In the genomic region with DNA sequence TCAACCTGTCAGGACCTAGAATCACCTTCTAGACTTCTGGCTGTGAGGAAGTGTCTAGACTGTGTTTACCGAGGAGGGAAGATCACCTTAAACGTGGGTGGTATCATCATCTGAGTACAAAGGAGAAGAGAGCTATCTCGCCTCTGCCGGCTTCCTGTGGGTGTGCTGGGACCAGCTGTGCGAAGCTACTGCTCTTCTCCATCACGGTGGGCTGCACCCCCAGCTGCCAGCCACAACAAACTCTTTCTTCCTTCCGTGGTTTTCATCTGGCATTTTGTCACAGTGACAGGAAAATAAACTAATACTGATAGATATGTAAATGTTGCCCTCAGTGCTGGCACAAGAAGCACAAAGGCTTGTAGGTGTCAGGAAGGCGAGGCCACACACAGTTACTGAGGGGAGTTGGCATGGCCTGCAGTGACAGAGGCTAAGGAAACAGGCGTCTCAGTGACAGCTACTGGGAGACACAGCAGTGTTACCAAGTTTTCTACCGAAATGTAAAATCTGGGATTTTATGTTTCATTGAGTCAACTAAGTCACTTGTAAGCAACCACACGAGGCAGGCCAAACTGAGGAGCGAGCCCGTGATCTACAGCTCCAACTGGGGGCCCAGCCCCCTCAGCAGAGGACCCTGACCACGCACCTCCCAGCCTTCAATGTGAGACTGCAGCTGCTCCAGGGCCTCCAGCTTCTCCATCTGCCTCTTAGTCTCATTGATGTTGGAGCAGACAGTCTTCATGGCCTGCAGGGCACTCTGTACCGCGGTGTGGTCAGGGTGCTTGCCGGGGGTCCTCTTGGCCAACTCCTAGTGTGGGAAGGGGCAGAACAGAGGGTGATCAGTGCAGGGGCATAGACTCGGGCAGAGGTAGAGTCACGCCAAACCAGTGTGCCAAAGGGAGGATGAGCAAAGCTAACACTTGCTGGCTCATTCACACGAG, we compare ENCODE assay signal across 11 mouse cellular contexts.
DNase-seq lines count a peak whose midpoint lies in the region; ATAC-seq and TF ChIP-seq lines count a peak whose summit lies in the region.
"Had no signal": no experiment of that assay in that cellular context is flagged by ENCODE, and none has a peak within 500 bp of the region (broad histone marks: within the 10 kb centered on the region; RNA-seq: fewer than 3 reads in every experiment).

No protein-coding gene starts in this region.

- H3K27me3 ChIP-seq in liver, embryonic 12.5 days (replicated peaks): no peaks in the 10 kb centered on the region
- peaks cover 73% of the 10 kb centered on the region for H3K27me3 ChIP-seq in megakaryocyte, embryonic 14.5 days (replicated peaks)
- H3K27me3 ChIP-seq in kidney, adult 2 months (replicated peaks; ENCODE audit: control insufficient read depth, insufficient read depth, low read length): no peaks in the 10 kb centered on the region
- H3K27me3 ChIP-seq: hindbrain, embryonic 15.5 days had no signal

- TF ChIP-seq POLR2A in kidney, adult 2 months (IDR thresholded peaks at IDR 0.05; ENCODE audit: low read depth, low read length): no peak

- peaks cover 24% of the 10 kb centered on the region; the same call in 1 of the 2 replicates for H3K36me3 ChIP-seq in liver, embryonic 12.5 days
- peaks cover 23% of the 10 kb centered on the region for H3K36me3 ChIP-seq in megakaryocyte, embryonic 14.5 days (replicated peaks; ENCODE audit: low read length)
- H3K36me3 ChIP-seq in kidney, adult 2 months (ENCODE audit: control insufficient read depth, insufficient read depth, low read length): no peaks in the 10 kb centered on the region
- H3K36me3 ChIP-seq: G1E; hindbrain, embryonic 15.5 days had no signal

- TF ChIP-seq CTCF in kidney, adult 2 months (conservative IDR thresholded peaks at IDR 0.05; ENCODE audit: insufficient read depth, insufficient read length, low read depth, low read length): no peak

- WGBS in liver, embryonic 12.5 days (ENCODE audit: insufficient replicate concordance): 38% methylated on average over 20 of the region's 20 CpGs
- WGBS in kidney, adult 2 months: 79% methylated on average over 20 of the region's 20 CpGs

- DNase-seq in liver: peak; percentile 30
- DNase-seq in thymus, postnatal 36 days: peak; percentile 80 to 92
- no peak for DNase-seq in Muller cell, postnatal 12 days (ENCODE audit: inconsistent ontology term)
- DNase-seq in kidney, adult 2 months: no peak
- DNase-seq in kidney, adult 11 months: no peak
- DNase-seq: cerebellum, postnatal 14 days had no signal

- no peaks in the 10 kb centered on the region for H3K9me3 ChIP-seq in liver, embryonic 12.5 days (replicated peaks)
- H3K9me3 ChIP-seq in megakaryocyte, embryonic 14.5 days: peaks cover 13% of the 10 kb centered on the region
- H3K9me3 ChIP-seq: hindbrain, embryonic 15.5 days had no signal

- ATAC-seq in liver, embryonic 12.5 days: no peak
- peak; percentile 77 to 88 for ATAC-seq in hematopoietic stem cell, adult 5-6 weeks (replicated peaks in 1 of 2; ENCODE audit: insufficient read depth in 1 of 2, low FRiP score in 2 of 2, low TSS enrichment in 1 of 2, low read depth in 1 of 2, poor library complexity in 2 of 2, severe bottlenecking in 2 of 2)

- H3K4me2 ChIP-seq in liver, embryonic 12.5 days: no peak overlapping the region
- H3K4me2 ChIP-seq: hindbrain, embryonic 15.5 days had no signal

- no peak overlapping the region for H3K9ac ChIP-seq in liver, embryonic 12.5 days
- H3K9ac ChIP-seq: hindbrain, embryonic 15.5 days had no signal

- no peak overlapping the region for H3K4me3 ChIP-seq in liver, embryonic 12.5 days
- peak overlapping the region; percentile 81 for H3K4me3 ChIP-seq in megakaryocyte, embryonic 14.5 days (replicated peaks)
- H3K4me3 ChIP-seq in kidney, adult 2 months (ENCODE audit: insufficient read depth, low read depth, low read length): no peak overlapping the region
- H3K4me3 ChIP-seq: hindbrain, embryonic 15.5 days had no signal

- H3K4me1 ChIP-seq in liver, embryonic 12.5 days: peaks cover 42% of the 10 kb centered on the region
- H3K4me1 ChIP-seq in megakaryocyte, embryonic 14.5 days: peaks cover 81% of the 10 kb centered on the region
- H3K4me1 ChIP-seq in kidney, adult 2 months (ENCODE audit: control insufficient read depth, insufficient read depth, low read length): 0 out of 2 replicates have a peak, but pooled peaks cover 4% of the 10 kb centered on the region

- no peak overlapping the region for H3K27ac ChIP-seq in liver, embryonic 12.5 days
- H3K27ac ChIP-seq in kidney, adult 2 months (ENCODE audit: insufficient read depth, low read depth, low read length): no peak overlapping the region
- H3K27ac ChIP-seq: hindbrain, embryonic 15.5 days had no signal

Comparison
In these comparisons a context has a peak if more than half of its experiments do, and no peak if none do; other contexts are left out.
1. DNase-seq: peak in liver (single experiment) and thymus, postnatal 36 days (2 of 2); none in Muller cell, postnatal 12 days (single experiment), kidney, adult 2 months (single experiment) and kidney, adult 11 months (single experiment).